Mouse (Mus musculus) spleen, adult 10 weeks (tissue): Measurements from ENCODE around the gene 1110004F10Rik. TPM values are rescaled to one million over a fixed set of nuclear protein-coding genes. Genes with fewer than 3 reads are reported as not detected.

Experiments used
- polyA plus RNA-seq: library from polyadenylated mRNA; stranded (reverse); fragments of 350-450 nt; fragmentation: Illumina TruSeq; extraction: RNeasy Lipid Tissue Mini Kit (QIAGEN cat#74804); gene quantifications from one replicate; pipeline ENCODE4 v1.2.3, GENCODE M21; 2015; ENCODE audit warnings: low replicate concordance; ENCODE audit not compliant: insufficient read depth

Gene 1110004F10Rik
- 106 TPM for polyA plus RNA-seq

GRCm38 (mm10) chr7:116039196-116039537 lies at the start of gene 1110004F10Rik:
1110004F10Rik (plus strand) TSS chr7:116039397.

GRCm38 (mm10) chr7:116038511-116038910 lies 686 bp upstream of the 1110004F10Rik start, which contains the start of gene Sox6:
Sox6 (minus strand) TSS chr7:116038796.

GRCm38 (mm10) chr7:116084366-116084765 lies 45.2 kb downstream of the 1110004F10Rik start, which contains the start of gene Gm4353:
Gm4353 (minus strand) TSS chr7:116084635.

Other genes starting within 250 kb of the 1110004F10Rik start
- gene Sox6, start 601 bp upstream of the 1110004F10Rik start, polyA plus RNA-seq, result 5.4 TPM
- 0.37 TPM for gene Gm4353, start 45.2 kb downstream of the 1110004F10Rik start, polyA plus RNA-seq